Mouse (Mus musculus) ES-Bruce4 (cell line): ENCODE data around the gene Olfr1225.

Experiments
- CTCF ChIP-seq: IDR thresholded peaks from one replicate; pipeline ENCODE4 v1.8.1; 2011; ENCODE audit warnings: low read depth, low read length
- EP300 ChIP-seq: IDR thresholded peaks from 2 replicates; pipeline ENCODE4 v1.6.1; 2011; ENCODE audit warnings: low read depth, low read length; ENCODE audit not compliant: insufficient read depth

DNA sequence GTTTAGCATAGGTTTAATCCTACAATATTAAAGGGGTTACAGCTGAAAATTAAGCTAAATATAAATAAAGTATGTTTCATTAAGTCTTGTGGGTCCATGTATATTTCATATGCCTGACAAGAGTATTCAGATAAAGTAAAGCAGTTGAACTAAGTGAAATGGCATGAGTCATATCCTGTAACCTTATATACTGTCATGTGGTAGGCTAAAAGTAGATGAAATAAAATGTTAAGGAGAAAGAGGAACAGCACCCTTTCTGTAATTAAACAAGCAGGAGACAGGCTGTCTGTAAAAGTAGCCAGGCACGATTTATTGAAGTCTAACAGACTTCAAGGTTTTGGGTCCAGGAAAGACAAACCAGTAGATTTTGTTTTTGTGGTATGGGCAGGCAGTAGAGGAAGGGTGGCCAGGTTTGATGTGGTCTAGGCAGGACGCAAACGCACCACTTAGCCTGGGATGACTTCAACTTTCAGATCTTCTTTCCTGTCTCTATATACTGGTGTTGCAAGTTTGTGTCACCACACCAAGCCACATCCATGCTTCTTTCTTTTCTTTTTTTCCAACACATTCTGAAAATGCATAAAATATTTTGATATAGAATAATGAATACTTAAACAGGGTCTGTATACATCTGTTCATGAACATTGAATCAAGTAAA lies 22.0 kb upstream of the Olfr1225 start:
- no peak for TF ChIP-seq CTCF
- TF ChIP-seq EP300: no peak
